Mouse (Mus musculus) embryo, embryonic 11 days (tissue): Measurements from ENCODE around the gene Gtf2ird1.

Experiments used
- DNase-seq: peaks from one replicate; pipeline ENCODE4 v3.0.0-alpha.2; 2015

Gene Gtf2ird1

DNA sequence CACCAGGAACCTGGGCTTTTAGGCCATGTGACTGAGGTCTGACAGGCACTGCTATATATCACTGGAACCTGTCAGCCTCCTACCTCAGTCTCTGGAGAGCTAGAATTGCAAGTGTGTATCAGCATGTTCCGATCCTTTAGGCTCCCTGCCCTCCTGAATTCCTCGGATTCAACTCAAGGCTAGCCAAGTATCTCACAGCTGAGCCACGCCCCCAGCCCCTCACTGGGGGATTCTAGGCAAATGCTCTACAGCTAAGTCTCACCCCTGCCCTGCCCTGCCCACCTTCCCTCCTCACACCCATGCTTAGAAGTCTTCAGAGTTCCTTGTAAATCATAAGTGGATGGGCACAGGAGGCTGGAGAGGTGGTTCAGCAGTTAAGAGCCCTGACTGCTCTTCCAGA is 15.4 kb downstream of the Gtf2ird1 start:
- DNase-seq: no peak

DNA sequence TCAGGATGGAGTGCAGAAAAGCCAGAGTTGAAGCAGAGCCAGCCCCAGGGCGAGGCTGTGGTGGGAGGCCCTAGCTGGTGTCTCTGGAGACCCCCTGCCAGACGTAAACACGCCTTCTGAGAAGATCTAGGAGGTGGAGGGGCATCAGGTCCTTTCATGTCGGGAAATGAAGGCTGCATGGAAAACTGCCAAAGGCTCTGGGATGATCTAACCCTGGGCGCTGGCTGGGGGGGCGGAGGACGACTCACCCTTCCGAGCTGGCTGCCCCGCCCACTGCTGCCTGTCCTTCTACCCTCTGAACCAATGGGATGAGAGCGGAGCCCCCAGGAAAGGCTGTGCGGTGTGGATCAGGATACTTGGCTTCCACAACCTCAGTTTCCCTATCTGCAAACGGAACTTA is 16.4 kb downstream of the Gtf2ird1 start:
- DNase-seq: no peak

GRCm38 (mm10) chr5:134439481-134439880 is 17.0 kb downstream of the Gtf2ird1 start:
- no peak for DNase-seq

DNA sequence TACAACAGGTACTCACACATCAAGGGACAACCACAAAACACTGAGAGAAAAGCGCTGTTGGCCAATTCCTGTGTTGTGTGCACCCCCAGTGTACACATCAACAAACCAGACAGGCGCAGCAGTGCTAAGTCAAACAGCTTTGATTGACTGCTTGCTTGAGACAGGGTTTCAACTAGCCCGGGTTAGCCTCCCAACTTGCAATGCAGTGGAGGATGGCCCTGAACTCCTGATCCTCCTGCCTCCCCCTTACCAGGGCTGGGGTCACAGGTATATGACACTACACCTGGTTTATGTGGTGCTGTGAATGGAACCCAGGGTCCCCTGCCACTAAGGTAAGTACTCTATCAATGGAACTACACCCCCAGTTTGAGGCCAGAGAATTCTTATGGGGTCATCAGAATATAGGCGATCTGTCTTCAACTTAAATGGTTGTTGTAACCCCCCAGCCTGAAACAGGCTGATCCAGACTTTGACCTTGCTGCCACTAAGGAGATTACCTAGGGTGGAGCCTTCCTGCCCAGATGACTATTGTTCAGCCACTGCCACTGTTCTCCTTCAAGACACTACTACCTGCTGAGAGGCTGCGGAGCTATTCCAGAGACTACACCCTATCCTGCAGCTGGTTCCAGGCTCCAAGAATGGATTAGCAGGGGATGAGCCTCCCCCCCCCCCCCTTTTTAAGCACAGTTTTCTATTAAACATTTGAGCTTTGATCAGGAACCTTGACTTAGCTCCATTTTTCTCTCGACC is 17.7 kb downstream of the Gtf2ird1 start:
- DNase-seq: no peak

GRCm38 (mm10) chr5:134437459-134437827 is 19.1 kb downstream of the Gtf2ird1 start:
- DNase-seq: no peak

GRCm38 (mm10) chr5:134436782-134437458 is 19.6 kb downstream of the Gtf2ird1 start:
- DNase-seq: no peak

DNA sequence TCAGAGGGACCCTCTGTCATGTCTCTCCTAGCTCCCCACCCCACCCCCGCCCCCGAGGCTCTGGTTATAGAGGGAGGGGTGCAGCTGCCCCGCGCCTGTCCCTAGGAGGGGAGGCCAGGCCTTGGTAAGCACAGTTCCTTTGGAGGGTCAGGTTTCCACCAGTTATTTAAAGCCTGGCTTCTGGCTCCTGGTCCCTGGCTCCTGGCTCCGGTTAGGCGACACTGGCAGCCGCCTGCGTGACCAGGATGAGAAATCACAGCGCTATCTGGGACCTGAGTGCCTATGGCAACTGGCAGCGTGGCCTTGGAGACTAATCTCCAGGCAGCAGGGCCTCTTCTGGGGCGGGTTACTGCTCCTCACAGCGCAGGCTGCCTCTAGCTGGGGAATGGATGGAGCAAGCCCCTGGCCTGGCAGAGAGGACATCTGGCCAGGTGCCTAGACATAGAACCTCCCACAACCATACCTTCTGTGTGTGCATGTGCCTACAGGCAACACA is 20.6 kb downstream of the Gtf2ird1 start:
- peak; percentile 60 for DNase-seq

DNA sequence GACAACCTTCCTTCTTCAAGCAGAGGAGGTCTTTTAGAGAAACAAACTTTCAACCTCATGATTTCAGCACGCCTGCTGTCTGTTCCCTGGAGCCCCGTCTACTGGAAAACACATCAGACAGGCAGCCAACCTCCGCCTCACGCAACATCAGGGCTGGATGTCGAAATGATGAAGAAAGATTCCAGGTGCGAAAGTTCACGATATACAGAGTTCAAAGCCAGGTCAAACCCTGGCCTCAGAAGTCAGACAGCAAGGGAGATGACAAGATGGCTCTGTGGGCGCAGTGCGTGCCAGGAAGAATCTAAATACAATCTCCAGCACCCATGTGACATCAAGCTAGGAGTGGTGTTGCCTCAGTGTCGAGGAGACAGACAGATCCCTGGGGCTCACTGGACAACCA is 23.4 kb downstream of the Gtf2ird1 start:
- DNase-seq: no peak

- no peak for DNase-seq
These were observed 26.4 kb downstream of the Gtf2ird1 start for GRCm38 (mm10) chr5:134430087-134430486.

GRCm38 (mm10) chr5:134427664-134428063 is 28.9 kb downstream of the Gtf2ird1 start:
- no peak for DNase-seq

GRCm38 (mm10) chr5:134425601-134426000 is 30.9 kb downstream of the Gtf2ird1 start:
- no peak for DNase-seq

GRCm38 (mm10) chr5:134423930-134424329 is 32.6 kb downstream of the Gtf2ird1 start:
- DNase-seq: no peak

- DNase-seq: no peak
These were observed 33.1 kb downstream of the Gtf2ird1 start for GRCm38 (mm10) chr5:134423372-134423771.

DNA sequence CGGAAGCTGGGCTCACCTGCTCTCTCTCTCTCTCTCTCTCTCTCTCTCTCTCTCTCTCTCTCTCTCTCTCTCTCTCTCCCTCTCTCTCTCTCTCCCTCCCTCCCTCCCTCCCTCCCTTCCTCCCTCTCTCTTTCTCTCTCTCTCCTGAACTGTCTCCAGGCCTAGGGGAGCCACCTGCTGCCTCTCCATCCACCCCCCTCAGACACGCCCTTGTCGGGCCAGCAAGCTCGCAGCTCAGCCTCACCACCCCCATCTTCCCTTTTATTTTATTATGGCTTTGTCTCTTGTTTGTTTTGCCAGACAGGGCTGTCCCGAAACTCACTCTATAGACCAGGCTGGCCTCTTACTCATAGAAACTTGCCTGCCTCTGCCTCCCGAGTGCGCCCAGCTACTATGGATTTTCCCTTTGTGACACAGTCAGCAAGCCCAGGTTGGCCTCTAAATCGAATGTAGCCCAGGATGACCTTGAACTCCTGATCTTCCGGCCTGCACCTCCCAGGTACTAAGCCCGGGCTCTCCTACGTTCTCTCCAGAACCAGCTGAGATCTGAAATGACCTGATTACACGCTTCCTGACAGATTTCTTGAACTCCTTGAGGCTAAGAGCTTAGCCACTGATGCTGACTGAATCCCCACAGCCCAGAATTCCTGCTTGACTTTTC is 34.1 kb downstream of the Gtf2ird1 start:
- no peak for DNase-seq

GRCm38 (mm10) chr5:134421061-134421460 is 35.5 kb downstream of the Gtf2ird1 start:
- no peak for DNase-seq

GRCm38 (mm10) chr5:134419700-134420099 is 36.8 kb downstream of the Gtf2ird1 start:
- no peak for DNase-seq

GRCm38 (mm10) chr5:134418315-134419074 is 38.0 kb downstream of the Gtf2ird1 start:
- no peak for DNase-seq

DNA sequence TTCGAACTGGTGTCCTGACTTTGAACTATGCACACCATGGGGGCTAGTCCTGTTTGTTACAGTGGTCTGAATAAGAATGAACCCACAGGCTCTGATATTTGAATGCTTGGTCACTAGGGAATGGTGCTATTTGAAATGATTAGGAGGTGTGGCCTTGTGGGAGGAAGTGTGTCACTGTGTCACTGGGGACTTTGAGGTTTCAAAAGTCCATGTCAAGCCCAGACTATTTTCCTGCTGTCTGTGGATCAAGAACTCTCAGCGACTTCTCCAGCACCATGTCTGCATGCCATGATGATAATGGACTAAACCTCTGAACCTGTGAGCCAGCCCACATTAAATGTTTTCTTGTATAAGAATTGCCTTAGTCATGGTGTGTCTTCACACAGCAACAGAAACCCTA is 44.2 kb downstream of the Gtf2ird1 start:
- DNase-seq: no peak

DNA sequence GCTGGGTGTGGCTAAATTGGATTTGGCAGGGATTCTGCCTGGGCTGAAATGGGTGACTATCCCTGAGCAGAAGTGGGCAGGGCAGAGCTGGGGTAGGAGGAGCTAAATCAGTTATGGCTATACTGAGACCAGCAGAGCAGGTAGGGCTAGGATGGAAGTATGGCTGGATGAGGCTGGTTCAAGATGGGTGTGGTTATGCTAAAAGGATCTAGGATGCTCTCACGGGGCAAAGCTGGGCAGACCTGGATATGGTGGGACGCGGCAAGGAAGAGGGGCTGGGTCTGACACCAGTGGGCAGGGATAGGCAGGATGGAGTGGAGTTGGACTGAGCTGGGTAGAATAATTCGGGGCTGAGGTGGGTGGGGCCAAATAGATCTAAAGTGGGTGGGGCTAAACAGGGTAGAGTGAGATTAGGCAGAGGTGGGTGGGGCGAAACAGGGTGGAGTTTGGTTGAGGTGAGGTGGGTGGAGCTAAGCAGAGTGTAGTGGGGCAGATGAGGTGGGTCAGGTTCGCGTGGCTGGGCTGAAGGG is 46.1 kb downstream of the Gtf2ird1 start:
- DNase-seq: no peak

DNA sequence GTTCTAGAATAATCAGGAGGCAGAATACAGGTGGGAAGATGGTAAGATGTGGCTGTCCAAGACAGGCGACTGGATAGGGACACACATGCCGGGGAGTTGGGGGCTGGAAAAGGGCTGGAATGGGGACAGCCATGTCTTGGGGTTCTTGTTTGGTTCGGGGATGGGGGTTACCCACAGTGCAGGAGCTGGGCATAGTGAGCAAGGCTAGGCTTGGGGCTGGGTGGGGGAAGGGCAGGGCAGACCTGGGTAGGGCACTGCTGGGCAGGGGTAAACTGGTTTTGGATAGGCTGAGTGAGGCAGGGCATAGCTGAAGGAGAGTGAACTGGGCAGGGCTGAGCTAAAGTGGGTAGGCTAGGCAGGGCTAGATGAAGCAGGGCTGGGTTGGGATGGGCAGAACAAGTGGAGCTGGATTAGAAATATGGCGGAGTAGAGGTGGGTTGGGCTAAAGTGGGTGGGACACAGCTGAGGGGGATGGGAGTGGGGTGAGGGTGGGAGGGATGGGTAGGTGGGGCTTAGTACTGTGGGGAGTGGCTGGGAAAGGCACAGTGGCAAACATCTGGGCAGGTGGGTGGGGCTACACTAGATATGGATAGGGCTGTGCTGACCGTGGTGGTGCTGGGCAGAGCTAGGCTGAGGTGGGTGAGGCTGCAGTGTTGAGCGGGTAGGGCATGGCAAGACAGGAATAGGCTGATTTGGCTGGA is 46.8 kb downstream of the Gtf2ird1 start:
- DNase-seq: no peak

DNA sequence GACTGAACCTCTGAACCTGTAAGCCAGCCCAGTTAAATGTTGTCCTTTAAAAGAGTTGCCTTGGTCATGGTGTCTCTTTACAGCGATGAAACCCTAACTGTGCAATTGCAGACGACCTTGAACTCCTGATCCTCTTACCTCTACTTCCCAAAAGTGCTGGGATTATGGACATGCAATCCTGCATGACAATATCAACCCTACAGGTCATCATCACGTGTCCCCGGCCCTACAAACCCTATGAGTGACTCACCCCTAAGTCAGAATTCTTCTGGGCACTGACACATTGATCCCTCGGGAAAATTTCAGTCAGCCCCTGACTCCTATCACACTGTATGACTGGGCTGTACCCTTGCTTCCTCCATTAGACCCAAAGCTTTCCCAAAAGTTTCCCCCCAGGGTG is 48.4 kb downstream of the Gtf2ird1 start:
- no peak for DNase-seq

DNA sequence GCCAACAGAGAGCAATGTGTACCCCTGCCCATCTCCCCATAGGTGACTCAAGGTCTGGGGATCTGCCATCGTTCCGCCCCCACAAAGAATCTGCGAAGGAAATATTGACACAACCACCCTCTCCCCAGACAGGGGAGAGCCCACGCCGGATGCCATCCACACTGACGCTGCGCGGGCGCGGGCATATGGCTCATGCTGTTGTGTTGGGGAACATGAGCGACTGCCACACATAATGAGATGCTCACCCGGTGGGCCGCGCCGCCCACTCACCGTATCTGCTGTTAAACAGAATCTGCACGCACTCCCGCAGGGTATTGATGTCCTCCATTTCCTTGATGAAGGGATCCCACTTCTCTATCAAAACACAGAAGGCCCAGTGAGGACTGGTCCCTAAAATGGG is 54.7 kb downstream of the Gtf2ird1 start:
- DNase-seq: no peak
